Mouse (Mus musculus): ENCODE results near the gene Mgarp.
"Not testable (repeated sequence)": the region's sequence is repeated elsewhere in the genome, so short reads cannot be mapped to it uniquely, and the experiment has no call there.

Mgarp gene

GRCm38 (mm10) chr3:51397700-51398299 lies 1.3 kb upstream of the Mgarp start:
- no peak for DNase-seq (ENCODE audit: low spot score)

GRCm38 (mm10) chr3:51395461-51396145 lies 935 bp downstream of the Mgarp start:
- DNase-seq (ENCODE audit: low spot score): no peak

- DNase-seq (ENCODE audit: low spot score): no peak
Measured at GRCm38 (mm10) chr3:51394881-51395280, 1.7 kb downstream of the Mgarp start.

DNA sequence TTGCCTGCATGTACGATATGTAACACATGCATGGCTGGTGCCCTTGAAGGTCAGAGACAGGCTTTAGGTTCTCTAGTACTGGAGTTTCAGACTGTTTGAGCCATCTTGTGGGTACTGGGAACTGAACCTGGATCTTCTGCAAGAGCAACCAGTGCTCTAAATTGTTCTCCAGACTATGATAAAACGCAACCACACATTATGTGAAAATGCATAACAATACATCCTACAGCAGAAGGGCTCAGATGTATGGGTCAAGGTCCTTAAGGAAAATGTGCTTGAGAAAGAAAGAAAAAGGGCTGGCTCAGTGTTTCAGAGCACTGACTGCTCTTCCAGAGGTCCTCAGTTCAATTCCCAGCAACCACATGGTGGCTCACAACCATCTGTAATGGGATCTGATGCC lies 2.9 kb downstream of the Mgarp start:
- no peak for DNase-seq (ENCODE audit: low spot score)

DNA sequence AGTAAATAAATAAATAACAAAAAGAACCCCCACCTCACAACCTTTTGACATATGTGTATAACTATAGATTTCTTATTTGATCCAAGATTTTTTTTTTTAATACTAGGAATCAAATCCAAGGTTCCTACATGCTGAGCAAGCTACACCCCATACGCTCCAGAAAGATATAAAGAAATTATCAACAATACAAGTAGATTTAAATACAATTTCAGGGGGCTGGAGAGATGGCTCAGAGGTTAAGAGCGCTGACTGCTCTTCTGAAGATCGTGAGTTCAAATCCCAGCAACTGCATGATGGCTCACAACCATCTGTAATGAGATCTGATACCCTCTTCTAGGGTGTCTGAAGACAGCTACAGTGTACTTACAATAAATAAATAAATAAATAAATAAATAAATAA lies 3.5 kb downstream of the Mgarp start:
- not testable (repeated sequence) for DNase-seq (ENCODE audit: low spot score)

DNA sequence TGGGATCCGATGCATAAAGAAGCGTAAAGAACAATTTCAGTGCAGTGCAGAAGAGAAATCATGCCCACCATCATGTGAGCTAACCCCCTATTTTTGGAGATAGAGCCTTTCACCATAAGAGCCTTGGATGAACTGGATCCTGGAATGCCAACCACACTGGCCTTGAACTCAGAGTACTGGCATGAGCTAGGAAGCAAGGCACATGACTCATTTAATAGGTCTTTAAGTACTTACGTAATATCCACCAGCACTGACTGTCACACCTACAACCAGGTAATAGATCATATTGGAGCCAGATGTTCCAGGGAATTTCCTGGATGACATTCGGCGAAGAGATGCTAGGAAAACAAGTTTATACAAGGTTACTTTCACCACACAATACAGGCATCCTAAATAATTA lies 4.9 kb downstream of the Mgarp start:
- no peak for DNase-seq (ENCODE audit: low spot score)

GRCm38 (mm10) chr3:51391095-51391494 lies 5.4 kb downstream of the Mgarp start:
- DNase-seq (ENCODE audit: low spot score): no peak

- no peak for DNase-seq (ENCODE audit: low spot score)
Measured at GRCm38 (mm10) chr3:51388904-51389303, 7.6 kb downstream of the Mgarp start.

DNA sequence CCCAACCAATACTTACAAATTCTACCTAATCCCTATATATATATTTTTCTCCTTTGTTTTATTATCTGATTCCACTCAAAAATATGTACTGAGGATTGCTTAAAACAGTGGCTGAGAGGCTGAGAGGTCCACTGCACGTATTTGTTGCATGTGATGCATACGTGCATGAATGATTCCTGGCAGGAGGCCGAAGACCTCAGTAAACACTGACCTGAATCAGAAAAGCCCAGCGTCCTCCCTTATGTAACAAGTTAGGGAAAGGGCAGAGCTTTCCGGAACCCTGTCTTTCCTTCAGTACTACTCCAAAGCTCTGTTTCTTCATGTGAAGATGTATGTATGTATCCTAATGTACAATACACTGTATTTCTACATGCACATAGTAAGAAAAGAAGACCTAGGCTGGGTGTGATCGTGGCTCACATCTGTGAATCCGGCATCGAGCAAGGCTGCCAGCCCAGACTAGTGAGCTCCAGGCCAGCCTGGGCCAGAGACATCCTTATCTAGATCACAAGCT lies 8.6 kb downstream of the Mgarp start:
- DNase-seq (ENCODE audit: low spot score): no peak

GRCm38 (mm10) chr3:51387134-51387451 lies 9.4 kb downstream of the Mgarp start:
- no peak for DNase-seq (ENCODE audit: low spot score)

DNA sequence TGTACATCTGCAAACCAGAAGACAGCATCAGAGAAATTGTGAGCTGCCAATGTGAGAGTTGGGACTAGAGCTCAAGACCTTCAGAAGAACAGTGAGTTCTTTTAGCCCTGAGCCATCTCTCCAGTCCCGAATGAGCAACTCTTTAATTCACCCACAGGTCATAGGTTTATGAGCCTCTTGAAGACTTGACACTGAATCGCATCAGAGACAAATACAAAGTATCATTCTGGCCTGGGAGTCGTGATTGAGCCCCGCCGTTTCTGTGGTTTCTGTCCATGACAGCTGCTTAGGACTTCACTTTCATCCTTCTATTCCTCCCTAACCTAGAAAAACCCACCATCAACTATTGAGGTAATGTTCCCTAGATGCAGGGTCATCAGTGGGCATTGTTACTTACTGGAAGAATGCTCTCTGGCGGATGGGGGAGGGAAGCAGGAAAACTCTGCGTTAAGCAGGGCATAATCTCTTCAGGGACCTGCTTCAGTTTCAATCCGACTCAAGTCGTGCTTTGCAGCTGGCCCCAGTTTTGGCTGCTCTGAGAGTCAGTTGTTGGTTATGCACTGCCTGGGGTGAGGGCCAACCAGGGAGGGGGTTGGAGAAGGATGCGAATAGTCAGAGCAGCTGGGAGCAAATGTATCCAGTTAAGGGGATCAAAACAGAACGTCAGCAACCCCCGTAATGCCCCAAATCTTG lies 10.0 kb downstream of the Mgarp start:
- DNase-seq (ENCODE audit: low spot score): no peak

- DNase-seq (ENCODE audit: low spot score): no peak
Measured at GRCm38 (mm10) chr3:51383409-51383808, 13.1 kb downstream of the Mgarp start.

DNA sequence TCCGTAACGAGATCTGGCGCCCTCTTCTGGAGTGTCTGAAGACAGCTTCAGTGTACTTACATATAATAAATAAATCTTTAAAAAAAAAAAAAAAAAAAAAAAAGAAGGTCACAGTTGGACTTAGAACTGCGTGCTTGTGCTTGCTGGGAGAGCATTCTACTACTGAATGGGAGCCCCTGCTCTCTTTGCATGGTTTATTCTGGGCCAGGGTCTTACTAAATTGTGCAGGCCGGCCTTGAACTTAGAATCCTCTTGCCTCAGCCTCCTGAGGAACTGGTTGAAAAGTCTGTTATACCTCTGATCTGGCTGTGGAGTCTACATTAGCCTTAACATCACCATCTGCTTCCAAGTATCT lies 15.9 kb downstream of the Mgarp start:
- no peak for DNase-seq (ENCODE audit: low spot score)

GRCm38 (mm10) chr3:51379786-51380659 lies 16.5 kb downstream of the Mgarp start:
- DNase-seq (ENCODE audit: low spot score): peak; percentile 29

- DNase-seq (ENCODE audit: low spot score): no peak
Measured at GRCm38 (mm10) chr3:51378665-51378946, 17.9 kb downstream of the Mgarp start.

DNA sequence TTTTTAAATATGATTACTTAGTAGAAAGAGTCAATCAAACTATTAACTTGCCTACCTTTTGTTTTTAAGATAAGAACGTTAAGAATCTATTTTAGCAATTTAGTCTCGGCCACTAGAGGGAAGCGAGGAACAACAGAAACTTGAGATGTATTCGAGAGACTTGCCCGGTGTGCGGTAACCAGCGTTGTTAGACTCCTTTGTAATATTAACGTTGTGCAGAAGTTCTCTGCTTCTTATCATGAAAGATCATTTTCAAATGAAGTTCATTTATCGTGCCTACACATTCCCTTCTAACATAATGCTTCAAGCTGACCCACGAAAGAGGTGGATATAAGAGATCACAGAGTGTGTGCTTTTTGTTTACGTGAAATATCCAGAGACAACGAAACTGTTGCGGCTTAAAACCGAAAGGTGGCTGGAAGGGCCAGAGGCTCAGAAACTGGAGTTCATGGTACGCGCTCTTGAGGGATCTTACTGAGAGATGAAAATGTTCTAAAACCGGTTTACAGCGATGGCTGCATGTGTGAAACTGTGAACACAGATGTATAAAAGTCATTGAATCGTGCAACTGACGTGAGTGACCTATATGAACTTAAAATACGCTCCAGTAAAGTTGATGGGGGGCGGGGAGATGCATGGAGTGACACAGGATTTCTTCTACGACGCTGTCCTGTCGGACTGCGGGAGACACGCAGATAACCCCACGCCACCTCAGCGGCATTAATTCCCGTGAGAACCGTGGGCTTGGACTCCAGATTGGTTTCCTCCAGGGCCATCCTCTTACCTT lies 18.5 kb downstream of the Mgarp start:
- peak; percentile 63 for DNase-seq (ENCODE audit: low spot score)

DNA sequence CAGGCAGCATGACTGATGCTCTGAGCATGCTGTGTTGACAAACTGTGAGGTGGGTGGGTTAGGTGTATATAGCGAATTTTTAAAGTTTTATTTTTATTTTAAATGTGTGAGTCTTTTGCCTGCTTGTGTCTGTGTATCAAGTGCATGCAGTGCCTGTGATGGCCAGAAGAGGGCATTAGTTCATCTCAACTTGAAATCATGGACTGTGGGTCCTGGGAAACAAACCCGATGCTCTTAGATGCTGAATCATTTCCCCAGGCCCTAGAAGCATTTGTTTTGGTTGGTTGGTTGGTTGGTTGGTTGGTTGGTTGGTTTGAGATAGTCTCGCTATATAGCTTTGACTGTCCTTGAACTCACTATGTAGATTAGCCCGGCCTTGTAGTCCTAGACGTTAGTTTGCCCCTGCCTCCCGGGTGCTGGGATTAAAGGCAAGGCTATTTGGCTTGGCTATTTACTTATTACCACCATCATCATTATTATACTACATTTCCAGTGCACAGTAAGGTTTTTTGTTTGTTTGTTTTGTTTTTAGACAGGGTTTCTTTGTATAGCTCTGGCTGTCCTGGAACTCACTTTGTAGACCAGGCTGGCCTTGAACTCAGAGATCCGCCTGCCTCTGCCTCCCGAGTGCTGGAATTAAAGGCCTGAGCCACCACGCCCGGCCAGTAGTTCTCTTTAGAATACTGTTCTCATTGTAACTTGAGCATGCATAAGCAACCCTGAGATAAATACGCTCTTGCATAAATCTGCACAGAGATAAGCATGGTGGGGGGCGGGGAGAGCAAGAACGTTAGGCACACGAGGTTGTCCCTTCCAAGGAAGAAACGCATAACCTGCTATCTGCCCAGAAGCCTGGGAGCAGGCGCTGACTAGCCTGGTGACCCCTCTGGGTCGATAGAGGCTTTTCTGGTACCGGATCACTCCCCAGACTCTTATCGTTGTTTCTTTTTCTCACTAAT lies 21.0 kb downstream of the Mgarp start:
- DNase-seq (ENCODE audit: low spot score): no peak

GRCm38 (mm10) chr3:51373544-51373943 lies 23.0 kb downstream of the Mgarp start:
- no peak for DNase-seq (ENCODE audit: low spot score)

- DNase-seq (ENCODE audit: low spot score): no peak
Measured at GRCm38 (mm10) chr3:51372883-51373282, 23.7 kb downstream of the Mgarp start.

DNA sequence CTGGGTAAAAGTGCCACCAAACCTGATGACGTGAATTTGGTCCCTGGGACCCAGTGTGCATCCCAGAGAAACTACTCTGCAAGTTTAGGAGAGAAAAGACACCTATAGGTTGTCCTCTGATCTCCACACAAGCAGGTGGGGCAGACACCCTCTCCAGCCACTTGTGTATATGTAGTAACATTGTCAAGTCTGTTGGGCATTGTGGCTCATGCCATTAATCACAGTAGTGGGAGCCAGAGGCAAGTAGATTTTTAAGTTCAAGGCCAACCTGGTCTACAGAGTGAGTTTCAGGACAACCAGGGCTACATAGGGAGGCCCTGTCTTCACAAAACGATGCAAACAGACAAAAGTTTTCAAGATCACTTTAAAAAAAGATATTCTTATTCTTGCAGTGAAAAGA lies 24.7 kb downstream of the Mgarp start:
- no peak for DNase-seq (ENCODE audit: low spot score)

DNA sequence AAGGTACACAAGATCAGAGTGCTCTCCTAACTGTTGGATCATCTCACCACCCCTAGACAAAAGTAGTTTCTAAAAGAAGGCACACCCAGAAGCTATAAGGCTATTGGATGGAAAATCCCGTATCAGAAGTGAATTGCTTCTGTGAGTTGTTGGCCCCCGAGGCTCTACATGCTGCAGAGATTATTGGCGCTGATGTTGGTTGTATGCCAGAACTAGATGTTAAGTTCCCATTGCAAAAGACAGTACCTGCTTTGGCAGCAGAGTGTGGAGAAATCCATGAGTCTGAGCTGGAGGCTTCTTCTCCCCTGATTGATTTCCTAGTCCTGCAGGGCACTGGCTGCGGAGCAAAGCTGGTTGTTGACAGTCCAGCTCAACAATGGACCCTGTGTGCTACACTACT lies 28.5 kb downstream of the Mgarp start:
- DNase-seq (ENCODE audit: low spot score): no peak
